11 mouse cellular contexts compared by ENCODE assay signal in genomic region chr12:111423570-111424129, GRCm38 (mm10). TPM values are rescaled to one million over a fixed set of nuclear protein-coding genes. Genes with fewer than 3 reads are reported as not detected.
A peak's percentile ranks its signal among the peaks of the same experiment; 100 is the strongest.
DNase-seq lines count a peak whose midpoint lies in the region; ATAC-seq and TF ChIP-seq lines count a peak whose summit lies in the region.
"Had no signal": no experiment of that assay in that cellular context is flagged by ENCODE, and none has a peak within 500 bp of the region (broad histone marks: within the 10 kb centered on the region; RNA-seq: fewer than 3 reads in every experiment).

No protein-coding gene starts in this region.

- H3K9me3 ChIP-seq in heart, embryonic 11.5 days (replicated peaks; ENCODE audit: control insufficient read depth, low read length) = no peaks in the 10 kb centered on the region
- no peaks in the 10 kb centered on the region for H3K9me3 ChIP-seq in ES-Bruce4 (replicated peaks; ENCODE audit: control insufficient read depth, insufficient read depth, low read length, poor library complexity, severe bottlenecking)
- no peaks in the 10 kb centered on the region for H3K9me3 ChIP-seq in hindbrain, embryonic 11.5 days (ENCODE audit: control insufficient read depth, low read length)
- no peaks in the 10 kb centered on the region for H3K9me3 ChIP-seq in midbrain, embryonic 13.5 days
- H3K9me3 ChIP-seq: liver, embryonic 13.5 days had no signal

- peaks cover 26% of the 10 kb centered on the region for H3K4me1 ChIP-seq in heart, embryonic 11.5 days (ENCODE audit: control insufficient read depth, insufficient read depth, low read length)
- no peaks in the 10 kb centered on the region for H3K4me1 ChIP-seq in ES-Bruce4 (ENCODE audit: control insufficient read depth, insufficient read depth, low read length)
- no peaks in the 10 kb centered on the region for H3K4me1 ChIP-seq in hindbrain, embryonic 11.5 days (replicated peaks; ENCODE audit: control insufficient read depth, insufficient read depth, low read length)
- H3K4me1 ChIP-seq in midbrain, embryonic 13.5 days (replicated peaks) = peaks cover 11% of the 10 kb centered on the region

- WGBS in heart, embryonic 11.5 days (ENCODE audit: insufficient replicate concordance) = 7% methylated on average over 43 of the region's 43 CpGs
- WGBS in hindbrain, embryonic 11.5 days = 4% methylated on average over 43 of the region's 43 CpGs
- WGBS in midbrain, embryonic 13.5 days = 3% methylated on average over 43 of the region's 43 CpGs

- no peak for TF ChIP-seq EP300 in ES-Bruce4 (IDR thresholded peaks at IDR 0.05; ENCODE audit: insufficient read depth, low read depth, low read length)

- TF ChIP-seq POLR2A in ES-Bruce4 (IDR thresholded peaks at IDR 0.05; ENCODE audit: insufficient read depth, low read length) = no peak

- peak overlapping the region; percentile 65 for H3K4me2 ChIP-seq in heart, embryonic 11.5 days
- H3K4me2 ChIP-seq in hindbrain, embryonic 11.5 days (replicated peaks; ENCODE audit: low read depth, low read length) = peak overlapping the region; percentile 34; the same call in 1 of the 2 replicates
- peak overlapping the region; percentile 52 for H3K4me2 ChIP-seq in midbrain, embryonic 13.5 days (replicated peaks)
- H3K4me2 ChIP-seq: liver, embryonic 13.5 days had no signal

- peaks cover 69% of the 10 kb centered on the region for H3K27me3 ChIP-seq in heart, embryonic 11.5 days (ENCODE audit: control insufficient read depth, insufficient read depth, low read length)
- no peaks in the 10 kb centered on the region for H3K27me3 ChIP-seq in ES-Bruce4 (ENCODE audit: control insufficient read depth, insufficient read depth, low read length, poor library complexity, severe bottlenecking)
- peaks cover 67% of the 10 kb centered on the region for H3K27me3 ChIP-seq in hindbrain, embryonic 11.5 days (ENCODE audit: control insufficient read depth, insufficient read depth, low read length)
- peaks cover 96% of the 10 kb centered on the region for H3K27me3 ChIP-seq in midbrain, embryonic 13.5 days

- ATAC-seq in heart, embryonic 11.5 days (replicated peaks; ENCODE audit: insufficient number of reproducible peaks, low FRiP score, low TSS enrichment) = no peak
- ATAC-seq in hindbrain, embryonic 11.5 days (ENCODE audit: low FRiP score) = no peak
- ATAC-seq in midbrain, embryonic 13.5 days = no peak

- H3K27ac ChIP-seq in heart, embryonic 11.5 days (ENCODE audit: low read depth, low read length) = no peak overlapping the region
- H3K27ac ChIP-seq in ES-Bruce4 (ENCODE audit: insufficient read depth, low read length) = no peak overlapping the region
- H3K27ac ChIP-seq in hindbrain, embryonic 11.5 days (ENCODE audit: low read depth, low read length) = no peak overlapping the region
- no peak overlapping the region for H3K27ac ChIP-seq in midbrain, embryonic 13.5 days
- H3K27ac ChIP-seq: liver, embryonic 13.5 days had no signal

- TF ChIP-seq CTCF in ES-Bruce4 (IDR thresholded peaks at IDR 0.05; ENCODE audit: low read depth, low read length) = no peak

- 0 out of 2 replicates have a peak overlapping the region, but pooled peaks have one; percentile 17 for H3K9ac ChIP-seq in heart, embryonic 11.5 days (ENCODE audit: low read depth, low read length)
- H3K9ac ChIP-seq in ES-Bruce4 (ENCODE audit: low read depth, poor library complexity, severe bottlenecking) = no peak overlapping the region
- no peak overlapping the region; the same call in 1 of the 2 replicates for H3K9ac ChIP-seq in hindbrain, embryonic 11.5 days (ENCODE audit: low read depth, low read length)
- H3K9ac ChIP-seq in midbrain, embryonic 13.5 days (replicated peaks) = peak overlapping the region; percentile 49
- H3K9ac ChIP-seq: liver, embryonic 13.5 days had no signal

- DNase-seq in heart, adult 9 months (ENCODE audit: low spot score in 2 of 2) = no peak
- DNase-seq in hindbrain, embryonic 11.5 days (ENCODE audit: low spot score) = peak; percentile 40
- no peak for DNase-seq in T-cell, adult 2 months (ENCODE audit: low spot score)
- no peak for DNase-seq in ovary, postnatal 36 days (ENCODE audit: low spot score)
- no peak for DNase-seq in cerebellum, postnatal 25 days
- DNase-seq: cerebellum, adult 18-20 months; liver, embryonic 13.5 days; thymus, postnatal 25 days had no signal

- H3K4me3 ChIP-seq in heart, embryonic 11.5 days (ENCODE audit: low read depth, low read length) = peak overlapping the region; percentile 31
- peak overlapping the region; percentile 36 for H3K4me3 ChIP-seq in ES-Bruce4 (ENCODE audit: low read depth, low read length)
- H3K4me3 ChIP-seq in hindbrain, embryonic 11.5 days (ENCODE audit: low read depth, low read length) = peak overlapping the region; percentile 10; the same call in 1 of the 2 replicates
- peak overlapping the region; percentile 33 for H3K4me3 ChIP-seq in midbrain, embryonic 13.5 days (replicated peaks)
- H3K4me3 ChIP-seq: liver, embryonic 13.5 days had no signal

- H3K36me3 ChIP-seq in heart, embryonic 11.5 days (ENCODE audit: control insufficient read depth, insufficient read depth, low read length) = no peaks in the 10 kb centered on the region
- H3K36me3 ChIP-seq in ES-Bruce4 (ENCODE audit: control insufficient read depth, insufficient read depth, low read length, poor library complexity, severe bottlenecking) = no peaks in the 10 kb centered on the region
- no peaks in the 10 kb centered on the region for H3K36me3 ChIP-seq in hindbrain, embryonic 11.5 days (ENCODE audit: control insufficient read depth, insufficient read depth, low read length)
- no peaks in the 10 kb centered on the region for H3K36me3 ChIP-seq in midbrain, embryonic 13.5 days

RNA-seq across cellular contexts. Expression of gene Exoc3l4, which starts 6.8 kb away (rescaled TPM):
- 11.3 and 11.6 TPM in 2 replicates for polyA plus RNA-seq in heart, embryonic 11.5 days (2014; fragmentation: Nextera tagmentation; extraction: Ambion mirVana)
- polyA plus RNA-seq in ES-Bruce4 (2011; ENCODE audit: insufficient read depth, insufficient read length, low read depth, missing spikeins) = 4.2 and 6.1 TPM in 2 replicates
- 3.5 and 3.8 TPM in 2 replicates for polyA plus RNA-seq in hindbrain, embryonic 11.5 days (2014; fragmentation: Nextera tagmentation; extraction: Ambion mirVana)
- 2.0 and 2.4 TPM in 2 replicates for polyA plus RNA-seq in midbrain, embryonic 13.5 days (2015; fragmentation: Nextera tagmentation; extraction: Ambion mirVana)

RNA-seq across cellular contexts. Expression of gene Lbhd2, which starts 17.0 kb away (rescaled TPM):
- 0.50 TPM in 1 of 2 replicates, not detected in the other for polyA plus RNA-seq in heart, embryonic 11.5 days (2014; fragmentation: Nextera tagmentation; extraction: Ambion mirVana)
- not detected in 2 replicates for polyA plus RNA-seq in ES-Bruce4 (2011; ENCODE audit: insufficient read depth, insufficient read length, low read depth, missing spikeins)
- polyA plus RNA-seq in hindbrain, embryonic 11.5 days (2014; fragmentation: Nextera tagmentation; extraction: Ambion mirVana) = 0.47 TPM in 1 of 2 replicates, not detected in the other
- 0.32 TPM in 1 of 2 replicates, not detected in the other for polyA plus RNA-seq in midbrain, embryonic 13.5 days (2015; fragmentation: Nextera tagmentation; extraction: Ambion mirVana)
- polyA plus RNA-seq: liver, embryonic 13.5 days had no signal

RNA-seq across cellular contexts. Expression of gene Tnfaip2, which starts 18.6 kb away (rescaled TPM):
- 7.7 and 11.2 TPM in 2 replicates for polyA plus RNA-seq in heart, embryonic 11.5 days (2014; fragmentation: Nextera tagmentation; extraction: Ambion mirVana)
- 1.9 and 4.7 TPM in 2 replicates for polyA plus RNA-seq in ES-Bruce4 (2011; ENCODE audit: insufficient read depth, insufficient read length, low read depth, missing spikeins)
- polyA plus RNA-seq in hindbrain, embryonic 11.5 days (2014; fragmentation: Nextera tagmentation; extraction: Ambion mirVana) = 1.9 and 2.0 TPM in 2 replicates
- polyA plus RNA-seq in midbrain, embryonic 13.5 days (2015; fragmentation: Nextera tagmentation; extraction: Ambion mirVana) = 0.28 and 1.3 TPM in 2 replicates

RNA-seq across cellular contexts. Expression of gene Cdc42bpb, which starts 46.1 kb away (rescaled TPM):
- polyA plus RNA-seq in heart, embryonic 11.5 days (2014; fragmentation: Nextera tagmentation; extraction: Ambion mirVana) = 25.4 and 33.2 TPM in 2 replicates
- polyA plus RNA-seq in ES-Bruce4 (2011; ENCODE audit: insufficient read depth, insufficient read length, low read depth, missing spikeins) = 52.3 and 58.9 TPM in 2 replicates
- 28.6 and 31.9 TPM in 2 replicates for polyA plus RNA-seq in hindbrain, embryonic 11.5 days (2014; fragmentation: Nextera tagmentation; extraction: Ambion mirVana)
- 37.7 and 39.8 TPM in 2 replicates for polyA plus RNA-seq in midbrain, embryonic 13.5 days (2015; fragmentation: Nextera tagmentation; extraction: Ambion mirVana)

Comparison
In these comparisons a context has a peak if more than half of its experiments do, and no peak if none do; other contexts are left out.
1. H3K9ac ChIP-seq: peak in heart, embryonic 11.5 days (single experiment) and midbrain, embryonic 13.5 days (single experiment); none in ES-Bruce4 (single experiment) and hindbrain, embryonic 11.5 days (single experiment).
2. Peak in every context shown above with its lines, with median percentiles within 50 percentile points of each other: H3K4me2 ChIP-seq and H3K4me3 ChIP-seq.